Mouse (Mus musculus) thymus, postnatal 36 days (tissue): ENCODE measurements at regions not wholly inside any gene's neighbourhood (a gene's known extent, or its start where the extent isn't known, plus 50 kb on each side); places are given as distances from the start of the nearest gene placed in this dataset.
A peak's percentile ranks its signal among the peaks of the same experiment; 100 is the strongest.

ENCODE experiments used
- DNase-seq, 2 experiments: peaks; one replicate each; pipeline ENCODE4 v3.0.0; 2022; ENCODE audit warnings: mixed read lengths in 2 of 2

- peak; percentile 57 to 68 for DNase-seq
Measured at GRCm38 (mm10) chr1:154118374-154119004, 82.5 kb upstream of the Zfp648 start.

- DNase-seq, result no peak
Measured at GRCm38 (mm10) chr1:154119611-154120010, 81.4 kb upstream of the Zfp648 start.

GRCm38 (mm10) chr1:154120693-154121092 is 80.3 kb upstream of the Zfp648 start:
- DNase-seq, result no peak

GRCm38 (mm10) chr1:154124981-154125380 is 76.0 kb upstream of the Zfp648 start:
- DNase-seq, result no peak

- no peak for DNase-seq
Measured at GRCm38 (mm10) chr1:154126487-154126886, 74.5 kb upstream of the Zfp648 start.

GRCm38 (mm10) chr1:154139488-154139887 is 61.5 kb upstream of the Zfp648 start:
- DNase-seq, result no peak

- DNase-seq, result no peak
Measured at GRCm38 (mm10) chr1:154143691-154144090, 57.3 kb upstream of the Zfp648 start.

- no peak for DNase-seq
Measured at GRCm38 (mm10) chr1:154147001-154147571, 53.9 kb upstream of the Zfp648 start.

GRCm38 (mm10) chr1:154148948-154149347 is 52.0 kb upstream of the Zfp648 start:
- no peak for DNase-seq

GRCm38 (mm10) chr1:154149431-154150143 is 51.4 kb upstream of the Zfp648 start:
- DNase-seq, result no peak

GRCm38 (mm10) chr1:154150167-154150851 is 50.7 kb upstream of the Zfp648 start:
- DNase-seq, result no peak
